Comparison of ENCODE assay signal across 12 mouse cellular contexts in the genomic region with DNA sequence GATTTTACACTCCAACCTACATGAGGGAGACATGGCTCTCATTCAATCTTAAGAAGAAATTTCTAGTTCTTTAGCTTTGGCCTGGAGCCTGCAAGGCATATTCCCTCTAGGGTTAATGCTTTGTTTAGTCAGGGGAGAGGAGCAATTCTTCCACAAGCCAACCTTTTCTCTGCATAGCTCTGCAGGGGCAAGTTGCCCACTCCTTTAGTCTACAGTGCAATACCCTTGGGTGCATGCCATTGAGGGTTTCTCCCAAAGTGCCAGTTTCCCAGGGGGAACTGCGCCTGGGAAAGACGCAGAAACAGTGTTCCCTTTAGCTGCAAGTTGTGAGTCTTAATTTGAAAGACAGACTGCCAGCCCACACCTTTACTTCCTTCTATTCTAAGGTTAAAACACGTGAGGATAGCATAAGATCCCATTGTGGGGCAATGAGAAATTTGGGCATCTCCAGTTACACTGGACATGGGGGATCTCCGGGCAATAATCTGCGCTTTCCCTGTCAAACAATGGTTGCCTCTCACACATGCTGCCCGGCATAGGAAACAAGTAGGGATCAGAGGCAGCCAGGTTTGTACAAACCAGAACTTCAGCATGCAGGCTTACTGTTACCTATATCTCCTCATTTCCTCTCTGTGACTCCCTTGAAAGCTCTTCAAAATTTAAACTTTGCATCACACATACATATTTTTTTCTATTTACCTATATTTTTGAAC.
A peak's percentile ranks its signal among the peaks of the same experiment; 100 is the strongest.
DNase-seq lines count a peak whose midpoint lies in the region; ATAC-seq lines count a peak whose summit lies in the region.
"Had no signal": no experiment of that assay in that cellular context is flagged by ENCODE, and none has a peak within 500 bp of the region (broad histone marks: within the 10 kb centered on the region; RNA-seq: fewer than 3 reads in every experiment).

No protein-coding gene starts in this region.

- no peak overlapping the region for H3K4me3 ChIP-seq in heart, embryonic 12.5 days
- H3K4me3 ChIP-seq: kidney, embryonic 15.5 days had no signal

- peaks cover 5% of the 10 kb centered on the region; the same call in 1 of the 2 replicates for H3K4me1 ChIP-seq in heart, embryonic 12.5 days (replicated peaks)
- H3K4me1 ChIP-seq: kidney, embryonic 15.5 days had no signal

- no peaks in the 10 kb centered on the region for H3K36me3 ChIP-seq in heart, embryonic 12.5 days
- H3K36me3 ChIP-seq: kidney, embryonic 15.5 days had no signal

- H3K27ac ChIP-seq in heart, embryonic 12.5 days (ENCODE audit: poor library complexity, severe bottlenecking): no peak overlapping the region
- H3K27ac ChIP-seq: kidney, embryonic 15.5 days; stomach, postnatal 0 days had no signal

- no peaks in the 10 kb centered on the region for H3K9me3 ChIP-seq in heart, embryonic 12.5 days (replicated peaks)
- H3K9me3 ChIP-seq: kidney, embryonic 15.5 days had no signal

- peak; percentile 31 for ATAC-seq in frontal cortex, adult (ENCODE audit: low TSS enrichment)
- ATAC-seq in heart, embryonic 12.5 days (ENCODE audit: insufficient number of reproducible peaks, low FRiP score): no peak

- DNase-seq in frontal cortex, postnatal 25 days (ENCODE audit: low spot score in 2 of 2): no peak
- peak; percentile 69 to 71 for DNase-seq in right cerebral cortex, postnatal 10 days (ENCODE audit: low spot score in 2 of 2)
- no peak for DNase-seq in right cerebral cortex, postnatal 36 days (ENCODE audit: low spot score in 2 of 2)
- DNase-seq in layer of hippocampus, adult 8-10 months (ENCODE audit: low spot score in 2 of 2): peak; percentile 6
- DNase-seq in embryo, embryonic 10.5 days (ENCODE audit: low spot score): no peak
- no peak for DNase-seq in embryo, embryonic 9.5 days (ENCODE audit: extremely low spot score)
- DNase-seq: gastrocnemius, postnatal 10 days; thymus, postnatal 4 days had no signal

- H3K4me2 ChIP-seq in heart, embryonic 12.5 days: no peak overlapping the region
- H3K4me2 ChIP-seq: kidney, embryonic 15.5 days had no signal

- WGBS in heart, embryonic 12.5 days: 70% methylated on average over 6 of the region's 6 CpGs

- no peaks in the 10 kb centered on the region for H3K27me3 ChIP-seq in heart, embryonic 12.5 days (replicated peaks)
- H3K27me3 ChIP-seq: kidney, embryonic 15.5 days had no signal

- no peak overlapping the region for H3K9ac ChIP-seq in heart, embryonic 12.5 days
- H3K9ac ChIP-seq: kidney, embryonic 15.5 days had no signal

Comparison
In these comparisons a context has a peak if more than half of its experiments do, and no peak if none do; other contexts are left out.
1. DNase-seq: peak in right cerebral cortex, postnatal 10 days (2 of 2) and layer of hippocampus, adult 8-10 months (2 of 2); none in frontal cortex, postnatal 25 days (0 of 2), right cerebral cortex, postnatal 36 days (0 of 2), embryo, embryonic 10.5 days (single experiment) and embryo, embryonic 9.5 days (single experiment).